ENCODE assay signal across 7 mouse cellular contexts in the genomic region with DNA sequence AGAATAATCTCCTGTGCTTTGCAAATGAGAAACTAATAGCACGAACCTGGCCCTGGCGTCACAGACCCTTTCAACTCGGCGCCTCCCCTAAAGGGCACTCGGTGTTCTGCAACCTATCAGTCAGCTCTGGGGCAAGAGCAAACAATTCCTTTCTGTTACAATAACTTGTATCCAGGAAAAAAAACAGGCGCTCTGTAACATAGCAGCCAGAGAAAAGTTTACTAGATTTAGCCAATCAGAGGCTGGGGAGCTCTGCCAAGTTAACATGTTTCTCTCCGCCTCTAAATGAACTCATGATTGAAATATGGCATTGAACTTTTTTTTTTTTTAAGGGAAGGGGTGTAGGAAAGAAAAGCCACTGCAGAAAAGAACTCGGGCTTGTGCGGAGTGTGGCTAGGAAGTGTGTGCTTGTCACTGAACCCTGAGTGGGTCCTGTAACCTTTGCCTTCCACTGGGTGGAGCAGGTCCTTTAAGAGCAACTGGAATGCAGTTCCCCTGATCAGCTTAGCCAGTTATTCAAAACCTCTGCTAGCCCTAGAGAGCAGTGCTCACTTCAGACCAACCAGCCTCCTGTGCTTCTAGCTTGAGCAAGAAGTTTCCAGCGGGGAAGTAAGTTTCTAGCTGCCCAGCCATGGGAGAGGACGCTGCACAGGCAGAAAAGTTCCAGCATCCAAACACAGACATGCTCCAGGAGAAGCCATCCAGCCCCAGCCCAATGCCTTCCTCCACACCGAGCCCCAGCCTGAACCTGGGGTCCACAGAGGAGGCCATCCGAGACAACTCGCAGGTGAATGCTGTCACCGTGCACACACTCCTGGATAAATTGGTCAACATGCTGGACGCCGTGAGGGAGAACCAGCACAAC. TPM values are rescaled to one million over a fixed set of nuclear protein-coding genes. Genes with fewer than 3 reads are reported as not detected.
DNase-seq lines count a peak whose midpoint lies in the region; ATAC-seq lines count a peak whose summit lies in the region.

Gene Cavin2, plus strand, starts transcription at position 372 of the 865 bp plus-strand sequence.

- peak; percentile 74 for ATAC-seq in kidney, embryonic 15.5 days (replicated peaks; ENCODE audit: low FRiP score)

- no peaks in the 10 kb centered on the region for H3K9me3 ChIP-seq in kidney, embryonic 15.5 days (replicated peaks)

- H3K4me3 ChIP-seq in kidney, embryonic 15.5 days (replicated peaks) = peak within 1 kb of the TSS; percentile 32

- WGBS in kidney, embryonic 15.5 days = 39% methylated on average over 17 of the region's 17 CpGs

- peaks cover 26% of the 10 kb centered on the region for H3K4me1 ChIP-seq in kidney, embryonic 15.5 days

- peak within 1 kb of the TSS; percentile 50 for H3K4me2 ChIP-seq in kidney, embryonic 15.5 days

- DNase-seq in adipocyte (ENCODE audit: low spot score) = peak; percentile 99
- DNase-seq in embryo, embryonic 11 days = peak; percentile 48
- DNase-seq in heart, adult 9 months (ENCODE audit: low spot score in 2 of 2) = peak; percentile 89 to 92
- peak; percentile 95 for DNase-seq in lung, postnatal 36 days
- DNase-seq in urinary bladder, postnatal 36 days (ENCODE audit: low spot score in 2 of 2) = peak; percentile 39 to 74
- no peak for DNase-seq in left cerebral cortex, adult 11 months (ENCODE audit: low spot score)

- H3K27ac ChIP-seq in kidney, embryonic 15.5 days = peak within 1 kb of the TSS; percentile 78

- no peaks in the 10 kb centered on the region for H3K36me3 ChIP-seq in kidney, embryonic 15.5 days

- H3K27me3 ChIP-seq in kidney, embryonic 15.5 days = no peaks in the 10 kb centered on the region

- H3K9ac ChIP-seq in kidney, embryonic 15.5 days = no peak within 1 kb of the TSS

RNA-seq across cellular contexts. Expression of gene Cavin2, which starts in this region (rescaled TPM):
- 28.9 and 33.3 TPM in 2 replicates for polyA plus RNA-seq in kidney, embryonic 15.5 days (2015; fragmentation: Nextera tagmentation; extraction: Ambion mirVana)
